Mouse (Mus musculus) brain, embryonic 14.5 days (tissue): Measurements from ENCODE around the gene Bicra.

ENCODE experiments used
- CTCF ChIP-seq: fragments of 200-500 bp; IDR thresholded peaks from 2 replicates; pipeline ENCODE4 v1.5.1; 2012; ENCODE audit warnings: inconsistent platforms, mild to moderate bottlenecking, moderate library complexity, borderline replicate concordance; ENCODE audit not compliant: insufficient read depth, insufficient read length; ENCODE audit errors: extremely low read depth
- POLR2A ChIP-seq: fragments of 200-500 bp; IDR thresholded peaks from 2 replicates; pipeline ENCODE4 v1.6.1; 2012; ENCODE audit warnings: mild to moderate bottlenecking, inconsistent platforms, borderline replicate concordance; ENCODE audit not compliant: poor library complexity, insufficient read depth, insufficient read length, severe bottlenecking; ENCODE audit errors: extremely low read depth

- no peak for TF ChIP-seq POLR2A
- TF ChIP-seq CTCF = no peak
Observed at GRCm38 (mm10) chr7:15961239-15961638, 86.5 kb downstream of the Bicra start.
